Mouse (Mus musculus) embryonic fibroblast, embryonic 13.5 days (primary cell): Measurements from ENCODE around the gene Ramp1.

Experiments used
- CTCF ChIP-seq: IDR thresholded peaks from 2 replicates; pipeline ENCODE4 v1.5.1; 2011; ENCODE audit warnings: mild to moderate bottlenecking, control low read depth, low read length, moderate library complexity, borderline replicate concordance; ENCODE audit not compliant: insufficient read depth
- POLR2A ChIP-seq: IDR thresholded peaks from 2 replicates; pipeline ENCODE4 v1.6.1; 2011; ENCODE audit warnings: low read depth, mild to moderate bottlenecking, control low read depth, low read length, moderate library complexity

GRCm38 (mm10) chr1:91259794-91260193 is 80.2 kb downstream of the Ramp1 start:
- TF ChIP-seq POLR2A (no peak), CTCF (no peak)
